Mouse (Mus musculus): Measurements from ENCODE around the gene Heg1.

- TF ChIP-seq POLR2A (IDR thresholded peaks at IDR 0.05; ENCODE audit: low read depth, low read length) (no peak), CTCF (conservative IDR thresholded peaks at IDR 0.05; ENCODE audit: insufficient read depth, insufficient read length, low read depth, low read length) (no peak)
Measured at GRCm38 (mm10) chr16:33704289-33704688, 20.1 kb downstream of the Heg1 start.
